Mouse (Mus musculus): ENCODE measurements around the gene Nupr1l.
A peak's percentile ranks its signal among the peaks of the same experiment; 100 is the strongest.

Nupr1l gene

DNA sequence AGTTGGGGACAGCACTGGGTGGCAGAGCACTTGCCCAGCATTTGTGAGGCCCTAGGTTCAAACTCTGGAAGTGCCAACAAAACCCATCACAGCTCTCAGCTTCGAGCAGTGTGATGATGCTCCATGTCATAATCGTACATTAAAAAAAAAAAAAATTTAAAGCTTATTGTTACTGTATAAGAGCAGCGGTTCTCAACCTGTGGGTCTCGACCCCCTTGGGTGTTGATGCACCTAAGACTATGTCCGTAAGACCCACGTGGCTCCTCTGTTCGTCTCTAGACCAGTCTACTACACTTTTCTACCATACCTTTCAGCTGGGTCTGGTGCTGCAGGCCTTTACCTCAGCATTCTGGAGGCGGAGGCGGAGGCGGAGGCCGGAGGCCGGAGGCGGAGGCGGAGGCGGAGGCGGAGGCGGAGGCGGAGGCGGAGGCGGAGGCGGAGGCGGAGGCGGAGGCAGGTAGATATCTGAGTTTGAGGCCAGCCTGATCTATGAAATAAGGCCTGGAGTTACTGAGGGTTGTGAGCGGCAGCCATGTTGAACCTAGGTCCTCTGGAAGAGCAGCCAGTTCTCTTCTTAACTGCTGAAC, 9.8 kb downstream of the Nupr1l start:
- DNase-seq, result no peak

DNA sequence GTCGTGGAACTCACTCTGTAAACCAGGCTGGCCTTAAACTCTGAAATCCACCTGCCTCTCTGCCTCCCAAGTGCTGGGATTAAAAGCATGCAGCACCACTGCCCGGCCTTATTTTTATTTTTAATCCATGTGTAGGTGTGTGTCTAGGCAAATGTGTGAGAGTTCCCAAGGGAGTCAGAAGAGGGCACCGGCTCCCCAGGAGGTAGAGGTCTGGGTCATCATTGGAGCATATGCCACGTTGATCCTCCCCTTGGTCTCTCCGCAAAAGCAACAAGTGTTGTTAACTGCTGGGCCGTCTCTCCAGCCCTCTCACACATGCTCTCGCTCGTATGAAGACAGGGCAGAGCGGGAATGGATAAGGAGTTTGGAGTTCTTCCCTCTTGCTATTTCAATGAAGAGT, 10.4 kb downstream of the Nupr1l start:
- DNase-seq, result no peak

DNA sequence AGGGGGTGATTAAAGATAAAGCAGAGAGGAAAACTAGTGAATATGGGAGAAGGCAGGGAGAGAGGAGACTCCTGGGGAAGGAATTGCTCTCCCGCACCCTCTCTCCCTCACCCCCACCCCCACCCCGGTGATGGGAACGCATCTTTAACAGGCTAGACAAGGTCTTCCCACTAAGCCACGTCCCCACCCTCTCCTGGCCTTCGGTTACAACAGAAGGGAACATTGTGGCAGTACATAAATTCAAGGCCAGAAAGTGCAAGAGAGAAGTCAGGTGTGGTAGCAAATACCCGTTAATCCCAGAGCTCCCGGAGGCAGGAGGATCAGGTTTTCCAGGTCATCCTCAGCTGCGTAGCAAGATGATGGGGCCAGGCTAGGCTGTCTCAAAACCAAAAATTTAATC, 11.0 kb downstream of the Nupr1l start:
- no peak for DNase-seq

GRCm38 (mm10) chr5:129921972-129922371, 13.6 kb downstream of the Nupr1l start:
- no peak for DNase-seq

- DNase-seq, result no peak
Measured at GRCm38 (mm10) chr5:129924820-129925452, 16.6 kb downstream of the Nupr1l start.

DNA sequence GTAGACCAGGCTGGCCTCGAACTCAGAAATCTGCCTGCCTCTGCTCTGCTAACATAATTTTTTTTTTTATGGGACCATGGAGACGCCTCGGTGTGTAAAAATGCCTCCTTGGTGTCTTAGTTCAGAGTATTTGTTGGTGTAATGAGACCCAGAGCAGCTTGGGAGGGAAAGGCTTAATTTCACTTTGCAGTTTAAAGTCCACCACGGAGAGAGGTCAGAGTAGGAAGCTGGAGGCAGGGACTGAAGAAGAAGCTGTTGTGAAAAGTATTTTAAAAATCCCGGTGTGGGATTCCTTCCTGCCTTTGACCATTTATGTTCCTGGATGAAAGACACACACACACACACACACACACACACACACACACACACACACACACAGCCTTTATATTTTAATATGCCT, 17.6 kb downstream of the Nupr1l start:
- DNase-seq, result no peak

GRCm38 (mm10) chr5:129929924-129930855, 21.9 kb downstream of the Nupr1l start:
- DNase-seq, result peak; percentile 63

GRCm38 (mm10) chr5:129936941-129937340, 28.6 kb downstream of the Nupr1l start:
- no peak for DNase-seq

- DNase-seq, result no peak
Measured at GRCm38 (mm10) chr5:129940281-129940680, 31.9 kb downstream of the Nupr1l start.

GRCm38 (mm10) chr5:129940736-129941494, 32.6 kb downstream of the Nupr1l start:
- DNase-seq, result no peak

- DNase-seq, result peak; percentile 99
Measured at GRCm38 (mm10) chr5:129941495-129942045, 33.2 kb downstream of the Nupr1l start, which contains the start of gene Vkorc1l1. Vkorc1l1 (plus strand) TSS chr5:129941970.

DNA sequence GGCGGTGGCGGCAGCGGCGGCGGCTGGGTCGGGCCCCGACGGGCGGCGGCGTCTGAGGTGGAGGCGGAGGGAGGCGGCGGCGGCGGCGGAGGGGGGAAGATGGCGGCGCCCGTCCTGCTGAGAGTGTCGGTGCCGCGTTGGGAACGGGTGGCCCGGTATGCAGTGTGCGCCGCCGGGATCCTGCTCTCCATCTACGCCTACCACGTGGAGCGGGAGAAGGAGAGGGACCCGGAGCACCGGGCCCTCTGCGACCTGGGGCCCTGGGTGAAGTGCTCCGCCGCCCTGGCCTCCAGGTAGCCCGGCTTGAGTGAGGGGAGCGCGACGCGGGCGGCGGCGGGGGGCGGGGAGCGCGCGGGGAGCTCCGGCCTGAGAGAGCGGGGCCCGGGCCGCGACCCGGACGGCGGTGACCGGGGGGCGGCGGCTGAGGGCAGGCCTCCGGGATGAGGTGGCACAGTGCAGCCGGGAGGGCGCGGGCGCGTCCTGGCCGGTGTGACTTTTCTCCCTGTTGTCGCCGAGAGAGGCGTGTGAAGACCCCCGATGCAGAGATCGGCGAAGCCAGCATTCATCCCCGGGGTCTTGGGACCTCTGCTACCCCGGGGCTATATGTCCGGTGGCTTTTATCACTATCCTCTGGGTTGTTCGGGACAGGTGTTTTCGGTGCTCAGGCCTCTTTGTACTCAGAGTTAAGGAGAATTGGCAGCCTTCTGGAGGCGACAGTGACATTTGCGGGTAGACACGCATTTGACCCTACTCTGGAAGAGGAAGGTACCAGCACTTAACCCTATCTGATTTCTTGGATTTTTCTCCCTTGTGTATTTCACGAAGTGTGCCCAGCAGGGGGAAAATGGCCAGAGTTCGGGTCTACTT, 34.0 kb downstream of the Nupr1l start:
- peak; percentile 36 for DNase-seq

GRCm38 (mm10) chr5:129943402-129943801, 35.1 kb downstream of the Nupr1l start:
- DNase-seq, result no peak

DNA sequence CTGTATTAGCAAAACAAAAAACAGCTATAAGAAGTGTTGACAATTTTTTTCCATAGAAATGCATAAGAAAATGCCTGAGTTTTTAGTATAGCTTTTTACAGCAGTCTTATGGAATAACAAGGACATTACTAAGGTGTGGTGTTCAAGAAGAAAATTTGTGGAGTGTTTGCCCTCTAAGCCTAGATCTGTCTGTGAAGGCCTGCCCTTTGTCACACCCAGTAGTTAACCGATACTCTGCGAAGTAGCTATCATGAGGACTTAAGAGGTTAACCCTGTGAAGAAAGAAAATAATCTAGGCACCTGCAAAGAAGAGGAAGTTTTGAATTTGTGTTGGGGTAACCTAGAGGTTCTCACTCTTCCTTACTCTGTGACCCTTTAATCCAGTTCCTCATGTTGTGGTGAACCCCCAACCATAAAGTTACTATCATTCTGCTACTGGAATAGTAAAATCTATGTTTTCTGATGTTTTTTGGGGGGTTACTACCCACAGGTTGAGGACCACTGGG, 39.2 kb downstream of the Nupr1l start:
- no peak for DNase-seq

DNA sequence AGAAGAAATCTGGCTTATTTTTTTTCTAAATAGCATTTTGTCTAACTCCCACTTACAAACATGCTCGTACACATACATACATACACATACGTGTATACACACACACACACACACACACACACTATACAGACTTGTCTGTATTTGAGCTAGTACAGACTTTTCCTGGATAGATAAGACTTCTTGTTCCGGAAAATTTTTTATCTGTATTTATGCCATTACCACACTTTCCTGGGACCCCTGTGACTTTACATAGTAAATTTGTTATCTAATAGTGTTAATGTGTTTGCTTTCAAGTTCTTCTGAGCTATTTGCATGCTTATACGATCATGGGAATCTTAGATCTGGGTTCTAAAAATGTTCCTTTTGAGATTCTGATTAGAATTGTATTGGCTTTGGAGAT, 43.8 kb downstream of the Nupr1l start:
- DNase-seq, result no peak

GRCm38 (mm10) chr5:129954473-129955254, 46.3 kb downstream of the Nupr1l start:
- DNase-seq, result no peak

DNA sequence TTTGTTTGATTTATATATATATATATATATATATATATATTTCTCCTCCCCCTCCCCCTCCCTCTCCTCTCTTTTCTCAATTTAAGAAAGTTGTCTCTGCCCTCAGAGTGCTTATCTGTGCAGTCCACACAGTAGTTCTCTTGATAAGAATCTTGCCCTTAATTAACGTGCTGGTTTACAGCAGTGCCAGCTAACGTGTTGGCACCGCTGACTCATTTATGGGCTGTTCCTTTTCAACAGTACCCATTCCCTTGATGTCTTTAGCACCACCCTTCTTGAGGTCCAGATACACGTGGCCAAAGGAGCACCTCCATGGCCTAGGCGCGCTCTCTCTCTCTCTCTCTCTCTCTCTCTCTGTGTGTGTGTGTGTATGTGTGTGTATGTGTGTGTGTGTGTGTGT, 47.5 kb downstream of the Nupr1l start:
- DNase-seq, result no peak

GRCm38 (mm10) chr5:129963224-129963623, 54.9 kb downstream of the Nupr1l start:
- no peak for DNase-seq
